In the genomic region with DNA sequence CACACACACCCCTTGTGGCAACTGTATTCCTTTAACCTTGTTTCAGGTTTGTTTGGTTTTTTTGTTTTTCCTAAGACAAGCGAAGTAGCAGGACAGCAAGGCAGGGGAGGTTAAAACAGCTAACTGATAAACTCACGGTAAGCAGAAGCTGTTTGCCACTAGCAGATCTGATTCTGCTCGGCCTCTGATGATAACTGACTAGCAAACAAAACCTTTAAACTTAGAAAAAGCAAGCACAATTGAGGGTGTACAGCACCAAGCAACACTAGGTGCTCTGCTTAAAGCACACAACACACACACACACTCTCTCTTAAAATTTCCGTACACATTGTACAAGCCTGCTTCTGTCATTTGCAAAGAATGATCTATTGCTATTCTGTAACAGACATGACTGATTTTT, we compare ENCODE assay signal across 8 mouse cellular contexts. TPM values are rescaled to one million over a fixed set of nuclear protein-coding genes. Genes with fewer than 3 reads are reported as not detected.
DNase-seq lines count a peak whose midpoint lies in the region; ATAC-seq and TF ChIP-seq lines count a peak whose summit lies in the region.

No protein-coding gene starts in this region.

- no peak for TF ChIP-seq EP300 in liver, embryonic 14.5 days (IDR thresholded peaks at IDR 0.05; ENCODE audit: low read depth)

- 9% methylated on average over 4 of the region's 4 CpGs for WGBS in forebrain, embryonic 14.5 days
- 36% methylated on average over 4 of the region's 4 CpGs for WGBS in liver, embryonic 14.5 days (ENCODE audit: insufficient replicate concordance)

- peaks cover 7% of the 10 kb centered on the region; the same call in 1 of the 2 replicates for H3K36me3 ChIP-seq in forebrain, embryonic 14.5 days (ENCODE audit: control insufficient read depth, insufficient read depth, low read length)
- no peaks in the 10 kb centered on the region for H3K36me3 ChIP-seq in liver, embryonic 14.5 days (replicated peaks; ENCODE audit: control insufficient read depth, insufficient read depth, low read depth)

- intact Hi-C loops in gastrocnemius, adult 2 months (cut with DNase I), result loop anchor here (2.0 kb wide), 1 partner anchor 174 kb away; no protein-coding TSS in a partner anchor

- ATAC-seq in forebrain, embryonic 14.5 days, result no peak
- ATAC-seq in liver, embryonic 14.5 days (ENCODE audit: insufficient read depth), result no peak

- H3K4me2 ChIP-seq in forebrain, embryonic 14.5 days (ENCODE audit: low read length), result peak overlapping the region; percentile 88
- peak overlapping the region; percentile 82 for H3K4me2 ChIP-seq in liver, embryonic 14.5 days (ENCODE audit: low read depth)

- TF ChIP-seq CTCF in gastrocnemius, adult 2 months (IDR thresholded peaks at IDR 0.05), result no peak
- no peak for TF ChIP-seq CTCF in liver, embryonic 14.5 days (IDR thresholded peaks at IDR 0.05; ENCODE audit: low read depth)

- H3K27ac ChIP-seq in gastrocnemius, adult 2 months, result peak overlapping the region; percentile 96
- peak overlapping the region; percentile 96 for H3K27ac ChIP-seq in forebrain, embryonic 14.5 days (ENCODE audit: low read depth, low read length)
- H3K27ac ChIP-seq in liver, embryonic 14.5 days, result no peak overlapping the region; the same call in 1 of the 2 replicates

- H3K4me1 ChIP-seq in forebrain, embryonic 14.5 days (ENCODE audit: control insufficient read depth, insufficient read depth, low read length), result peaks cover 30% of the 10 kb centered on the region
- H3K4me1 ChIP-seq in liver, embryonic 14.5 days (replicated peaks; ENCODE audit: control insufficient read depth in 2 of 2, insufficient read depth in 2 of 2, low read length in 1 of 2), result peaks cover 3 to 11% of the 10 kb centered on the region in 2 experiments; a peak in 3 of 4 replicates

- peak overlapping the region; percentile 82 for H3K9ac ChIP-seq in forebrain, embryonic 14.5 days (ENCODE audit: low read length)
- H3K9ac ChIP-seq in liver, embryonic 14.5 days (replicated peaks), result no peak overlapping the region

- no peaks in the 10 kb centered on the region for H3K9me3 ChIP-seq in forebrain, embryonic 14.5 days (replicated peaks; ENCODE audit: control insufficient read depth, low read length)
- no peaks in the 10 kb centered on the region for H3K9me3 ChIP-seq in liver, embryonic 14.5 days (ENCODE audit: control insufficient read depth, low read length)

- DNase-seq in gastrocnemius, adult 2 months, result no peak
- no peak for DNase-seq in gastrocnemius, adult 8-10 months (ENCODE audit: low spot score in 2 of 2)
- DNase-seq in 3134 (ENCODE audit: extremely low read depth, insufficient read length, low spot score), result peak; percentile 16
- DNase-seq in forebrain, embryonic 14.5 days (ENCODE audit: low spot score), result no peak
- no peak for DNase-seq in liver, embryonic 14.5 days (ENCODE audit: low read depth in 3 of 3, low spot score in 3 of 3)
- DNase-seq in thymus, postnatal 4 days, result no peak
- DNase-seq in urinary bladder, postnatal 4 days (ENCODE audit: low spot score in 2 of 2), result no peak
- DNase-seq in adrenal gland, postnatal 14 days, result no peak

- no peaks in the 10 kb centered on the region for H3K27me3 ChIP-seq in forebrain, embryonic 14.5 days (replicated peaks; ENCODE audit: control insufficient read depth, insufficient read depth, low read length)
- peaks cover 10% of the 10 kb centered on the region for H3K27me3 ChIP-seq in liver, embryonic 14.5 days (ENCODE audit: control insufficient read depth, insufficient read depth, low read length)

- peak overlapping the region; percentile 82 for H3K4me3 ChIP-seq in gastrocnemius, adult 2 months
- H3K4me3 ChIP-seq in forebrain, embryonic 14.5 days (ENCODE audit: low read depth, low read length), result peak overlapping the region; percentile 74
- peak overlapping the region in 1 of 2 experiments; percentile 25; a peak in 2 of 4 replicates for H3K4me3 ChIP-seq in liver, embryonic 14.5 days (ENCODE audit: insufficient read depth in 1 of 2, low read depth in 2 of 2, low read length in 2 of 2)

RNA-seq across cellular contexts. Expression of gene Irs1, which starts 6.8 kb away (rescaled TPM):
- 10 to 100 TPM; 73.9 to 90.0 TPM for total RNA-seq in gastrocnemius, adult 2 months (2021)
- total RNA-seq in gastrocnemius, adult 8-10 months (2022), result 10 to 100 TPM; 23.3 to 46.6 (median 44.6) TPM
- polyA plus RNA-seq in forebrain, embryonic 14.5 days (2014; fragmentation: Nextera tagmentation; extraction: Ambion mirVana), result 6.3 and 7.7 TPM in 2 replicates
- 0.93 and 0.94 TPM in 2 replicates for polyA plus RNA-seq in liver, embryonic 14.5 days (2012; rRNA removed)
- 0.61 and 0.66 TPM in 2 replicates for polyA plus RNA-seq in liver, embryonic 14.5 days (2014; fragmentation: Nextera tagmentation; extraction: Ambion mirVana)
- 12.5 and 15.0 TPM in 2 replicates for total RNA-seq in adrenal gland, postnatal 14 days (2021)

RNA-seq across cellular contexts. Expression of gene Rhbdd1, which starts 31.8 kb away (rescaled TPM):
- 1 to 10 TPM; 8.4 to 8.5 TPM for total RNA-seq in gastrocnemius, adult 2 months (2021)
- 1 to 10 TPM; 7.6 to 8.7 (median 8.0) TPM for total RNA-seq in gastrocnemius, adult 8-10 months (2022)
- polyA plus RNA-seq in forebrain, embryonic 14.5 days (2014; fragmentation: Nextera tagmentation; extraction: Ambion mirVana), result 4.0 and 4.2 TPM in 2 replicates
- 4.7 and 5.8 TPM in 2 replicates for polyA plus RNA-seq in liver, embryonic 14.5 days (2012; rRNA removed)
- polyA plus RNA-seq in liver, embryonic 14.5 days (2014; fragmentation: Nextera tagmentation; extraction: Ambion mirVana), result 4.9 and 5.4 TPM in 2 replicates
- 23.0 and 23.2 TPM in 2 replicates for total RNA-seq in adrenal gland, postnatal 14 days (2021)

RNA-seq across cellular contexts. Expression of gene Gm9747, which starts 51.5 kb away (rescaled TPM):
- total RNA-seq in gastrocnemius, adult 2 months (2021), result not detected
- not detected for total RNA-seq in gastrocnemius, adult 8-10 months (2022)
- polyA plus RNA-seq in forebrain, embryonic 14.5 days (2014; fragmentation: Nextera tagmentation; extraction: Ambion mirVana), result 27.9 and 28.5 TPM in 2 replicates
- 0.02 TPM in 1 of 2 replicates, not detected in the other for polyA plus RNA-seq in liver, embryonic 14.5 days (2012; rRNA removed)
- 2.3 and 2.5 TPM in 2 replicates for polyA plus RNA-seq in liver, embryonic 14.5 days (2014; fragmentation: Nextera tagmentation; extraction: Ambion mirVana)
- not detected in 2 replicates for total RNA-seq in adrenal gland, postnatal 14 days (2021)
